Mouse (Mus musculus) colon, adult 2 months (tissue): ENCODE results near the gene Mmaa. TPM values are rescaled to one million over a fixed set of nuclear protein-coding genes. Genes with fewer than 3 reads are reported as not detected.

Experiments
- polyA plus RNA-seq: library from polyadenylated mRNA; depleted of rRNA; stranded (reverse); fragments of >200 nt; gene quantifications from 2 replicates; pipeline ENCODE4 v1.2.3, GENCODE M21; 2012; rRNA removed

Gene Mmaa
- polyA plus RNA-seq, result 3.3 and 3.9 TPM in 2 replicates

GRCm38 (mm10) chr8:79294610-79295275, at the start of gene Mmaa:
Gene Mmaa, minus strand, starts transcription at chr8:79294937.

DNA sequence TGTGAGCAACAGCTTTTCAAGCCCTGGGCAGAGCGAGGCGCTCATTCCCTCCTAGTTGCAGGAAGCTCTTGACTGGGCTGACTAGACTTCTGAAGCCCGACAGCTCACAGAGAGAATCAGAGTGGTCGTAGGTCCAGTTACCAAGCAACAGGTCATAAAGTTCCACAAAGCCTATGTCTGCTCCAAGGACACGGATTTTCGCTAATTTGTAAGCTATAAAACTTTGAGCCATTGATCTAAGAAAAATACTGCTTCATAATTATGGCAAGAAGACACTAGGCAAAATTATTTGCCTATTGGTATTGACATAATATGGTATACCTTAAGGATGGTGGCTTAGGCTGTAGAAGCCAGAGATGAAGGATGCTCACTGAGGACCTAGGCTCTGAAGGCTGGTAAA, 46.3 kb downstream of the Mmaa start, which contains the start of gene 1700011L22Rik:
Gene 1700011L22Rik (minus strand): TSS at position 101 of the 400 bp plus-strand sequence.

Other genes starting within 250 kb of the Mmaa start
- not detected in 2 replicates for gene 1700011L22Rik, start 46.4 kb downstream of the Mmaa start, polyA plus RNA-seq
- gene Smad1, start 104.6 kb upstream of the Mmaa start, polyA plus RNA-seq, result 59.2 and 102 TPM in 2 replicates